Mouse (Mus musculus): ENCODE measurements at regions not wholly inside any gene's neighbourhood (a gene's known extent, or its start where the extent isn't known, plus 50 kb on each side); places are given as distances from the start of the nearest gene placed in this dataset.

- no peaks in the 10 kb centered on the region for H3K36me3 ChIP-seq (ENCODE audit: control insufficient read depth, insufficient read depth, low read length, poor library complexity, severe bottlenecking)
- TF ChIP-seq POLR2A (IDR thresholded peaks at IDR 0.05; ENCODE audit: insufficient read depth, low read length), result no peak
- no peak for TF ChIP-seq EP300 (IDR thresholded peaks at IDR 0.05; ENCODE audit: insufficient read depth, low read depth, low read length)
- no peak for TF ChIP-seq CTCF (IDR thresholded peaks at IDR 0.05; ENCODE audit: low read depth, low read length)
- no peak overlapping the region for H3K9ac ChIP-seq (ENCODE audit: low read depth, poor library complexity, severe bottlenecking)
- H3K27ac ChIP-seq (ENCODE audit: insufficient read depth, low read length), result no peak overlapping the region
- no peak overlapping the region for H3K4me3 ChIP-seq (ENCODE audit: low read depth, low read length)
- peaks cover 6% of the 10 kb centered on the region for H3K4me1 ChIP-seq (ENCODE audit: control insufficient read depth, insufficient read depth, low read length)
- H3K27me3 ChIP-seq (ENCODE audit: control insufficient read depth, insufficient read depth, low read length, poor library complexity, severe bottlenecking), result no peaks in the 10 kb centered on the region
- no peaks in the 10 kb centered on the region for H3K9me3 ChIP-seq (replicated peaks; ENCODE audit: control insufficient read depth, insufficient read depth, low read length, poor library complexity, severe bottlenecking)
These were observed 274.1 kb downstream of the Rngtt start for GRCm38 (mm10) chr4:33583979-33584907.

GRCm38 (mm10) chr4:33585821-33586220 is 275.7 kb downstream of the Rngtt start:
- Histone ChIP-seq H3K9ac (ENCODE audit: low read depth, poor library complexity, severe bottlenecking) (no peak overlapping the region), H3K9me3 (replicated peaks; ENCODE audit: control insufficient read depth, insufficient read depth, low read length, poor library complexity, severe bottlenecking) (no peaks in the 10 kb centered on the region), H3K27ac (ENCODE audit: insufficient read depth, low read length) (peak overlapping the region; percentile 7; the same call in 1 of the 2 replicates), H3K4me3 (ENCODE audit: low read depth, low read length) (no peak overlapping the region), H3K27me3 (ENCODE audit: control insufficient read depth, insufficient read depth, low read length, poor library complexity, severe bottlenecking) (no peaks in the 10 kb centered on the region), H3K4me1 (ENCODE audit: control insufficient read depth, insufficient read depth, low read length) (peaks cover 6% of the 10 kb centered on the region), H3K36me3 (ENCODE audit: control insufficient read depth, insufficient read depth, low read length, poor library complexity, severe bottlenecking) (no peaks in the 10 kb centered on the region)
- TF ChIP-seq POLR2A (IDR thresholded peaks at IDR 0.05; ENCODE audit: insufficient read depth, low read length) (no peak), CTCF (IDR thresholded peaks at IDR 0.05; ENCODE audit: low read depth, low read length) (no peak), EP300 (IDR thresholded peaks at IDR 0.05; ENCODE audit: insufficient read depth, low read depth, low read length) (no peak)

- H3K36me3 ChIP-seq (ENCODE audit: control insufficient read depth, insufficient read depth, low read length, poor library complexity, severe bottlenecking), result no peaks in the 10 kb centered on the region
- H3K9me3 ChIP-seq (replicated peaks; ENCODE audit: control insufficient read depth, insufficient read depth, low read length, poor library complexity, severe bottlenecking), result no peaks in the 10 kb centered on the region
- no peak overlapping the region for H3K4me3 ChIP-seq (ENCODE audit: low read depth, low read length)
- H3K27me3 ChIP-seq (ENCODE audit: control insufficient read depth, insufficient read depth, low read length, poor library complexity, severe bottlenecking), result no peaks in the 10 kb centered on the region
- H3K9ac ChIP-seq (ENCODE audit: low read depth, poor library complexity, severe bottlenecking), result no peak overlapping the region
- H3K4me1 ChIP-seq (ENCODE audit: control insufficient read depth, insufficient read depth, low read length), result peaks cover 6% of the 10 kb centered on the region
- no peak for TF ChIP-seq POLR2A (IDR thresholded peaks at IDR 0.05; ENCODE audit: insufficient read depth, low read length)
- TF ChIP-seq EP300 (IDR thresholded peaks at IDR 0.05; ENCODE audit: insufficient read depth, low read depth, low read length), result no peak
- TF ChIP-seq CTCF (IDR thresholded peaks at IDR 0.05; ENCODE audit: low read depth, low read length), result no peak
- H3K27ac ChIP-seq (ENCODE audit: insufficient read depth, low read length), result peak overlapping the region; percentile 7; the same call in 1 of the 2 replicates
These were observed 276.1 kb downstream of the Rngtt start for GRCm38 (mm10) chr4:33586290-33586614.

GRCm38 (mm10) chr4:33586615-33587451 is 276.7 kb downstream of the Rngtt start:
- no peaks in the 10 kb centered on the region for H3K36me3 ChIP-seq (ENCODE audit: control insufficient read depth, insufficient read depth, low read length, poor library complexity, severe bottlenecking)
- 0 out of 2 replicates have a peak overlapping the region, but pooled peaks have one; percentile 7 for H3K27ac ChIP-seq (ENCODE audit: insufficient read depth, low read length)
- TF ChIP-seq POLR2A (IDR thresholded peaks at IDR 0.05; ENCODE audit: insufficient read depth, low read length) (no peak), CTCF (IDR thresholded peaks at IDR 0.05; ENCODE audit: low read depth, low read length) (no peak), EP300 (IDR thresholded peaks at IDR 0.05; ENCODE audit: insufficient read depth, low read depth, low read length) (0 out of 2 replicates have a peak, but pooled peaks have one; percentile 13)
- no peak overlapping the region for H3K9ac ChIP-seq (ENCODE audit: low read depth, poor library complexity, severe bottlenecking)
- no peak overlapping the region for H3K4me3 ChIP-seq (ENCODE audit: low read depth, low read length)
- H3K9me3 ChIP-seq (replicated peaks; ENCODE audit: control insufficient read depth, insufficient read depth, low read length, poor library complexity, severe bottlenecking), result no peaks in the 10 kb centered on the region
- H3K27me3 ChIP-seq (ENCODE audit: control insufficient read depth, insufficient read depth, low read length, poor library complexity, severe bottlenecking), result no peaks in the 10 kb centered on the region
- H3K4me1 ChIP-seq (ENCODE audit: control insufficient read depth, insufficient read depth, low read length), result peaks cover 6% of the 10 kb centered on the region

- Histone ChIP-seq H3K4me1 (ENCODE audit: control insufficient read depth, insufficient read depth, low read length) (peaks cover 6% of the 10 kb centered on the region), H3K27ac (ENCODE audit: insufficient read depth, low read length) (no peak overlapping the region), H3K9ac (ENCODE audit: low read depth, poor library complexity, severe bottlenecking) (no peak overlapping the region), H3K4me3 (ENCODE audit: low read depth, low read length) (no peak overlapping the region), H3K9me3 (replicated peaks; ENCODE audit: control insufficient read depth, insufficient read depth, low read length, poor library complexity, severe bottlenecking) (no peaks in the 10 kb centered on the region), H3K36me3 (ENCODE audit: control insufficient read depth, insufficient read depth, low read length, poor library complexity, severe bottlenecking) (no peaks in the 10 kb centered on the region), H3K27me3 (ENCODE audit: control insufficient read depth, insufficient read depth, low read length, poor library complexity, severe bottlenecking) (no peaks in the 10 kb centered on the region)
- no peak for TF ChIP-seq POLR2A (IDR thresholded peaks at IDR 0.05; ENCODE audit: insufficient read depth, low read length)
- TF ChIP-seq EP300 (IDR thresholded peaks at IDR 0.05; ENCODE audit: insufficient read depth, low read depth, low read length), result no peak
- TF ChIP-seq CTCF (IDR thresholded peaks at IDR 0.05; ENCODE audit: low read depth, low read length), result no peak
These were observed 277.6 kb downstream of the Rngtt start for GRCm38 (mm10) chr4:33587666-33588065.
